In the genomic region with DNA sequence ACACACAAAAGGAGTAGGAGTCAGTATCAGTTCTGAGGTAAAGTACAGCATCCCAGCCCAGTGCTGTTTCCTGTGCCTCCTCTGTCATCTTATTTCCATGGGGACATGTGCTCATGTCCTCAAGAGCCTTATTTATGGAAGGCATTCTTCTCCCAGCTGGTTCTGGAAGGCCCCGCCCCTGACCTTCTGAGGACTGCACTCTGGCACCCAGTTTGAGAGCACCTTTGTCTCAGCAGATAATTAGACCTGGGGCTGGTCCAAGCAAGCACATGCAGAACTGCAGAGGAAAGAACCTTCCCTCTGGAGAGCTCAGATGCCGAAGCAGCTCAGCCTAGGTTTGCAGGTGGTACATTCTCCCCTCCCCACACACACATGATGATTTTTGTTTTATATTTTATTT, we compare ENCODE assay signal across 28 mouse cellular contexts. TPM values are rescaled to one million over a fixed set of nuclear protein-coding genes. Genes with fewer than 3 reads are reported as not detected.
DNase-seq lines count a peak whose midpoint lies in the region; ATAC-seq lines count a peak whose summit lies in the region.
"Had no signal": no experiment of that assay in that cellular context is flagged by ENCODE, and none has a peak within 500 bp of the region (broad histone marks: within the 10 kb centered on the region; RNA-seq: fewer than 3 reads in every experiment).

No protein-coding gene starts in this region.

- no peaks in the 10 kb centered on the region for H3K9me3 ChIP-seq in embryonic facial prominence, embryonic 14.5 days (ENCODE audit: control insufficient read depth, low read length)
- H3K9me3 ChIP-seq in embryonic facial prominence, embryonic 10.5 days, result no peaks in the 10 kb centered on the region
- H3K9me3 ChIP-seq in kidney, embryonic 15.5 days (replicated peaks), result no peaks in the 10 kb centered on the region
- no peaks in the 10 kb centered on the region for H3K9me3 ChIP-seq in midbrain, embryonic 11.5 days (ENCODE audit: control insufficient read depth, low read length)
- H3K9me3 ChIP-seq in midbrain, embryonic 15.5 days, result no peaks in the 10 kb centered on the region
- H3K9me3 ChIP-seq: embryonic facial prominence, embryonic 15.5 days; forebrain, embryonic 10.5 days; G1E; heart, embryonic 12.5 days; hindbrain, embryonic 12.5 days had no signal

- H3K4me2 ChIP-seq in embryonic facial prominence, embryonic 14.5 days (ENCODE audit: low read depth, low read length), result no peak overlapping the region
- no peak overlapping the region for H3K4me2 ChIP-seq in kidney, embryonic 15.5 days
- no peak overlapping the region for H3K4me2 ChIP-seq in midbrain, embryonic 11.5 days
- H3K4me2 ChIP-seq in midbrain, embryonic 15.5 days, result no peak overlapping the region
- H3K4me2 ChIP-seq: embryonic facial prominence, embryonic 15.5 days; heart, embryonic 12.5 days; hindbrain, embryonic 12.5 days had no signal

- DNase-seq in embryonic facial prominence, embryonic 14.5 days (ENCODE audit: low spot score), result no peak
- DNase-seq in embryonic facial prominence, embryonic 10.5 days (ENCODE audit: low spot score), result no peak
- DNase-seq in kidney, adult 18-20 months, result peak; percentile 19
- DNase-seq in midbrain, embryonic 11.5 days (ENCODE audit: low spot score, missing footprints), result peak; percentile 61
- peak; percentile 39 to 65 for DNase-seq in kidney, postnatal 36 days
- no peak for DNase-seq in lung, postnatal 14 days
- DNase-seq: adrenal gland, adult 8-10 months; adrenal gland, postnatal 36 days; B cell, adult 2 months; cerebellum, adult 18-20 months; cerebellum, adult 9-11 months; cerebellum, postnatal 36 days; gastrocnemius, adult 2 months; gastrocnemius, postnatal 25 days had no signal

- no peaks in the 10 kb centered on the region for H3K4me1 ChIP-seq in embryonic facial prominence, embryonic 14.5 days (ENCODE audit: control insufficient read depth, insufficient read depth, low read length)
- no peaks in the 10 kb centered on the region for H3K4me1 ChIP-seq in embryonic facial prominence, embryonic 10.5 days
- H3K4me1 ChIP-seq in kidney, embryonic 15.5 days, result peaks cover 7% of the 10 kb centered on the region; the same call in 1 of the 2 replicates
- no peaks in the 10 kb centered on the region for H3K4me1 ChIP-seq in midbrain, embryonic 11.5 days (ENCODE audit: control insufficient read depth, insufficient read depth, low read length)
- no peaks in the 10 kb centered on the region for H3K4me1 ChIP-seq in midbrain, embryonic 15.5 days
- H3K4me1 ChIP-seq: embryonic facial prominence, embryonic 15.5 days; forebrain, embryonic 10.5 days; heart, embryonic 12.5 days; hindbrain, embryonic 12.5 days had no signal

- no peak overlapping the region for H3K9ac ChIP-seq in embryonic facial prominence, embryonic 14.5 days (ENCODE audit: low read depth, low read length)
- no peak overlapping the region for H3K9ac ChIP-seq in kidney, embryonic 15.5 days
- H3K9ac ChIP-seq in midbrain, embryonic 11.5 days (ENCODE audit: low read length), result no peak overlapping the region
- no peak overlapping the region for H3K9ac ChIP-seq in midbrain, embryonic 15.5 days
- H3K9ac ChIP-seq: embryonic facial prominence, embryonic 15.5 days; heart, embryonic 12.5 days; hindbrain, embryonic 12.5 days had no signal

- peak; percentile 55; the same call in 1 of the 2 replicates for ATAC-seq in embryonic facial prominence, embryonic 14.5 days (ENCODE audit: low read depth)
- no peak for ATAC-seq in kidney, embryonic 15.5 days (replicated peaks; ENCODE audit: low FRiP score)
- ATAC-seq in midbrain, embryonic 11.5 days (ENCODE audit: low FRiP score), result no peak
- no peak for ATAC-seq in midbrain, embryonic 15.5 days (replicated peaks)
- ATAC-seq: CD4-positive, CD25-positive, alpha-beta regulatory T cell, adult 4 months; forebrain, embryonic 14.5 days; hindbrain, embryonic 16.5 days; inflammation-experienced regulatory T-cells, adult 6 months; Patski had no signal

- H3K27me3 ChIP-seq in embryonic facial prominence, embryonic 14.5 days (replicated peaks; ENCODE audit: control insufficient read depth, insufficient read depth, low read length), result no peaks in the 10 kb centered on the region
- H3K27me3 ChIP-seq in embryonic facial prominence, embryonic 10.5 days (replicated peaks; ENCODE audit: low read depth, poor library complexity, severe bottlenecking), result no peaks in the 10 kb centered on the region
- no peaks in the 10 kb centered on the region for H3K27me3 ChIP-seq in kidney, embryonic 15.5 days
- H3K27me3 ChIP-seq in midbrain, embryonic 11.5 days (ENCODE audit: control insufficient read depth, insufficient read depth, low read length), result no peaks in the 10 kb centered on the region
- no peaks in the 10 kb centered on the region for H3K27me3 ChIP-seq in midbrain, embryonic 15.5 days (replicated peaks)
- H3K27me3 ChIP-seq: embryonic facial prominence, embryonic 15.5 days; heart, embryonic 12.5 days; hindbrain, embryonic 12.5 days; Patski had no signal

- 89% methylated on average over 2 of the region's 2 CpGs for WGBS in embryonic facial prominence, embryonic 14.5 days
- 88% methylated on average over 2 of the region's 2 CpGs for WGBS in embryonic facial prominence, embryonic 10.5 days
- 83% methylated on average over 2 of the region's 2 CpGs for WGBS in kidney, embryonic 15.5 days
- WGBS in midbrain, embryonic 11.5 days, result 76% methylated on average over 2 of the region's 2 CpGs
- WGBS in midbrain, embryonic 15.5 days, result 86% methylated on average over 2 of the region's 2 CpGs

- H3K4me3 ChIP-seq in embryonic facial prominence, embryonic 14.5 days (ENCODE audit: low read depth, low read length), result no peak overlapping the region
- no peak overlapping the region for H3K4me3 ChIP-seq in embryonic facial prominence, embryonic 10.5 days
- H3K4me3 ChIP-seq in kidney, embryonic 15.5 days (replicated peaks), result no peak overlapping the region
- H3K4me3 ChIP-seq in midbrain, embryonic 11.5 days (ENCODE audit: low read depth, low read length), result no peak overlapping the region
- no peak overlapping the region for H3K4me3 ChIP-seq in midbrain, embryonic 15.5 days
- H3K4me3 ChIP-seq: embryonic facial prominence, embryonic 15.5 days; erythroblast, embryonic 14.5 days; forebrain, embryonic 10.5 days; gastrocnemius, adult 2 months; heart, adult 2 months; heart, embryonic 12.5 days; hindbrain, embryonic 12.5 days had no signal

- H3K27ac ChIP-seq in embryonic facial prominence, embryonic 14.5 days (replicated peaks; ENCODE audit: low read depth, low read length), result no peak overlapping the region
- H3K27ac ChIP-seq in embryonic facial prominence, embryonic 10.5 days (replicated peaks), result no peak overlapping the region
- no peak overlapping the region for H3K27ac ChIP-seq in kidney, embryonic 15.5 days
- H3K27ac ChIP-seq in midbrain, embryonic 11.5 days (ENCODE audit: low read depth, low read length), result no peak overlapping the region
- no peak overlapping the region for H3K27ac ChIP-seq in midbrain, embryonic 15.5 days
- H3K27ac ChIP-seq: embryonic facial prominence, embryonic 15.5 days; forebrain, embryonic 10.5 days; gastrocnemius, adult 2 months; heart, adult 2 months; hindbrain, embryonic 12.5 days had no signal

- H3K36me3 ChIP-seq in embryonic facial prominence, embryonic 14.5 days (ENCODE audit: control insufficient read depth, insufficient read depth, low read length), result peaks cover 40% of the 10 kb centered on the region
- peaks cover 38% of the 10 kb centered on the region for H3K36me3 ChIP-seq in embryonic facial prominence, embryonic 10.5 days (replicated peaks)
- peaks cover 16% of the 10 kb centered on the region; the same call in 1 of the 2 replicates for H3K36me3 ChIP-seq in kidney, embryonic 15.5 days
- H3K36me3 ChIP-seq in midbrain, embryonic 11.5 days (ENCODE audit: control insufficient read depth, insufficient read depth, low read length), result no peaks in the 10 kb centered on the region
- peaks cover 5% of the 10 kb centered on the region; the same call in 1 of the 2 replicates for H3K36me3 ChIP-seq in midbrain, embryonic 15.5 days (replicated peaks)

RNA-seq across cellular contexts. Expression of gene Ccdc93, which starts 37.4 kb away (rescaled TPM):
- 11.7 and 12.0 TPM in 2 replicates for polyA plus RNA-seq in embryonic facial prominence, embryonic 14.5 days (2014; fragmentation: Nextera tagmentation; extraction: Ambion mirVana)
- 11.2 and 12.7 TPM in 2 replicates for polyA plus RNA-seq in embryonic facial prominence, embryonic 10.5 days (2016; fragmentation: Nextera tagmentation; extraction: Ambion mirVana)
- 10.7 and 11.3 TPM in 2 replicates for polyA plus RNA-seq in kidney, embryonic 15.5 days (2015; fragmentation: Nextera tagmentation; extraction: Ambion mirVana)
- 9.7 and 11.1 TPM in 2 replicates for polyA plus RNA-seq in midbrain, embryonic 11.5 days (2014; fragmentation: Nextera tagmentation; extraction: Ambion mirVana)
- polyA plus RNA-seq in midbrain, embryonic 15.5 days (2015; fragmentation: Nextera tagmentation; extraction: Ambion mirVana), result 11.5 and 14.8 TPM in 2 replicates

RNA-seq across cellular contexts. Expression of gene Htr5b, which starts 60.0 kb away (rescaled TPM):
- 0.25 and 0.30 TPM in 2 replicates for polyA plus RNA-seq in embryonic facial prominence, embryonic 14.5 days (2014; fragmentation: Nextera tagmentation; extraction: Ambion mirVana)
- 0.15 and 0.31 TPM in 2 replicates for polyA plus RNA-seq in embryonic facial prominence, embryonic 10.5 days (2016; fragmentation: Nextera tagmentation; extraction: Ambion mirVana)
- polyA plus RNA-seq in kidney, embryonic 15.5 days (2015; fragmentation: Nextera tagmentation; extraction: Ambion mirVana), result 0.68 and 0.87 TPM in 2 replicates
- 0.14 and 0.20 TPM in 2 replicates for polyA plus RNA-seq in midbrain, embryonic 11.5 days (2014; fragmentation: Nextera tagmentation; extraction: Ambion mirVana)
- 2.1 TPM in 2 replicates for polyA plus RNA-seq in midbrain, embryonic 15.5 days (2015; fragmentation: Nextera tagmentation; extraction: Ambion mirVana)
- polyA plus RNA-seq: erythroblast, embryonic 14.5 days; G1E; heart, adult 2 months; hindbrain, embryonic 12.5 days; inflammation-experienced regulatory T-cells, adult 6 months; Patski had no signal

Comparison
In these comparisons a context has a peak if more than half of its experiments do, and no peak if none do; other contexts are left out.
1. DNase-seq: peak in kidney, adult 18-20 months (single experiment), midbrain, embryonic 11.5 days (single experiment) and kidney, postnatal 36 days (2 of 2); none in embryonic facial prominence, embryonic 14.5 days (single experiment), embryonic facial prominence, embryonic 10.5 days (single experiment) and lung, postnatal 14 days (single experiment).